Mouse (Mus musculus) intestine, embryonic 16.5 days (tissue): ENCODE results near the gene Cryba4. TPM values are rescaled to one million over a fixed set of nuclear protein-coding genes. Genes with fewer than 3 reads are reported as not detected.

Experiments
- ATAC-seq: fragments of 200-750 bp; cut with Nextera tagmentation; 2 replicates; pipeline ENCODE4 v1.8.0; 2017; ENCODE audit warnings: moderate TSS enrichment, moderate library complexity
- H3K27ac ChIP-seq: fragments of 300-500 bp; sonication (generic); 2 replicates; pipeline ENCODE4 v1.5.1; 2014; ENCODE audit warnings: mild to moderate bottlenecking, low read length
- H3K27me3 ChIP-seq: fragments of 300-500 bp; sonication (generic); replicated peaks from 2 replicates; pipeline ENCODE4 v1.6.1; 2014; ENCODE audit warnings: low read length, control low read depth, mixed read lengths; ENCODE audit not compliant: control insufficient read depth, insufficient read depth
- H3K36me3 ChIP-seq: fragments of 300-500 bp; sonication (generic); 2 replicates; pipeline ENCODE4 v1.6.1; 2014; ENCODE audit warnings: low read length, control low read depth; ENCODE audit not compliant: control insufficient read depth, insufficient read depth
- H3K4me1 ChIP-seq: fragments of 300-500 bp; sonication (generic); 2 replicates; pipeline ENCODE4 v1.6.1; 2014; ENCODE audit warnings: low read length, control low read depth, mixed read lengths; ENCODE audit not compliant: control insufficient read depth, insufficient read depth
- H3K4me2 ChIP-seq: fragments of 300-500 bp; sonication (generic); 2 replicates; pipeline ENCODE4 v1.6.1; 2014; ENCODE audit warnings: low read depth, low read length, control low read depth
- H3K4me3 ChIP-seq: fragments of 300-500 bp; sonication (generic); 2 replicates; pipeline ENCODE4 v1.5.1; 2014; ENCODE audit warnings: mild to moderate bottlenecking, low read length
- H3K9ac ChIP-seq: fragments of 300-500 bp; sonication (generic); 2 replicates; pipeline ENCODE4 v1.6.1; 2014; ENCODE audit warnings: low read depth, low read length
- H3K9me3 ChIP-seq: fragments of 300-500 bp; sonication (generic); 2 replicates; pipeline ENCODE4 v1.6.1; 2016; ENCODE audit warnings: low read length, control low read depth; ENCODE audit not compliant: control insufficient read depth
- WGBS: fragments of 180-500 bp; shearing (Covaris S2); extraction: QIAGEN DNeasy Blood & Tissue Kit; methylation state at CpG from one replicate; pipeline ENCODE4 v1.1.7; 2014; 5-methylcytosine and 5-hydroxymethylcytosine counted together
- polyA plus RNA-seq: library from polyadenylated mRNA; unstranded; fragments of >200 nt; fragmentation: Nextera tagmentation; extraction: Ambion mirVana; gene quantifications from 2 replicates; pipeline ENCODE4 v1.2.1, GENCODE M21; 2015

Gene Cryba4
- polyA plus RNA-seq, 1 experiment from 2014 or later, result 1.5 TPM

DNA sequence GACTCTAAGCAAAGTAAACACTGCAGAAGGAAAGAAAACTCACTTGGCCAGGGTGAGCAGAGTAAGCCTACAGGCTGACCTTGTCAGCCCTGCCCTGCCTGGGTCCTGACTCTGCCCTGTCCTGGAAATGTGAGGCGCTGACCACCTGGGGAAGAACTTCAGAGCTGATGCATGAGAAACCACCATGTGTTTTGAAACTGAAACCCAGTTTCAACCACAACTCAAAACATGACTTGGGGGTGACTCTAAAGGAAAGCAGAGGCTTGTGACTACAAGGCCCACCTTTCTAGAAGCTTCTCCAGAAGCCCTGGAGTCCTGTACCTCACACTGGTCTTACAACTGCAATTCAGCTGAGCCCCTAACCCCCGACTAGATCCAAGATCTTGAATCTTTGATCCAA lies 20.6 kb upstream of the Cryba4 start:
- H3K4me2 ChIP-seq, result no peak overlapping the region
- no peak overlapping the region for H3K4me3 ChIP-seq
- 65% methylated on average over 2 of the region's 2 CpGs for WGBS
- ATAC-seq, result no peak
- peaks cover 14% of the 10 kb centered on the region for H3K27me3 ChIP-seq
- H3K4me1 ChIP-seq, result peaks cover 12% of the 10 kb centered on the region
- no peaks in the 10 kb centered on the region for H3K9me3 ChIP-seq
- H3K9ac ChIP-seq, result no peak overlapping the region
- H3K36me3 ChIP-seq, result no peaks in the 10 kb centered on the region
- no peak overlapping the region for H3K27ac ChIP-seq

DNA sequence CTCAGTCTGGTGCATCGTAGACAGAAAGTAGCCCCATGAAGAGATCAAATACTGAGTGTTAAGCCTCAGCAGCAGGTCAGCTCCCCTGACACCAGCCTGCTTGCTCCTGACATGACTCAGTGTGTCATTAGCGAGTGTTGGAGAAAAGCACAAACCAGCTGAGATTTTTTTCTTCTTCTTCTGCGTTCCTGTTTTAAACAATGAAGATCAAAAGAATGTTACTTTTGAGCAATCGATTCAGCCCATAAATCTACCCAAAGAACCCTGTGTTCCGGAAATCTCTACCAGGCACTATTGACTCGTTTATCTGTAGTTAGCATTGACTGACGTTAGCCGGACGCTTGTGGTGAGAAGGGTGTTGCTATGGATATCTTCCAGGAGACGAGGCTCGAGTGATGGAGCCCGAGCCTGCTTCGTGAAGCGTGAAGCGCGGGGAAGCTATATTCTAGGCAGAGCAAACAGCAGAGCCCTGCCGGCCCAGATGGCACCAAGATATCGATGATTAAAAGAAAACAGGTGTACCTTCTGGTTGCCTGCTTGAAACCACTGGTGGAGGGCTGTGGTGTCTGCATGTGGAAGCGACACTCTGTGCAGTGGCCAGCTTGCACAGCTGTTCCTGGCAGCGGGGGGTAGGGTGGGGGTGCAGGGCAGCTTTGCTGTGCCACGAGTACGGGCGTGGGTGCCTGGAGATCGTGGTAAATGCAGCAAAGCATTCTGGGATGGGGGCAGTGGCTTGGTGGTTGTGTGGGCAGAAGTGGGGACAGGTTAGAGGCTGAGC lies 18.6 kb upstream of the Cryba4 start:
- H3K4me3 ChIP-seq, result no peak overlapping the region
- WGBS, result 49% methylated on average over 24 of the region's 24 CpGs
- H3K4me2 ChIP-seq, result no peak overlapping the region
- peaks cover 14% of the 10 kb centered on the region for H3K27me3 ChIP-seq
- no peak overlapping the region for H3K9ac ChIP-seq
- no peaks in the 10 kb centered on the region for H3K9me3 ChIP-seq
- H3K36me3 ChIP-seq, result no peaks in the 10 kb centered on the region
- no peak for ATAC-seq
- no peak overlapping the region for H3K27ac ChIP-seq
- H3K4me1 ChIP-seq, result peaks cover 6% of the 10 kb centered on the region

DNA sequence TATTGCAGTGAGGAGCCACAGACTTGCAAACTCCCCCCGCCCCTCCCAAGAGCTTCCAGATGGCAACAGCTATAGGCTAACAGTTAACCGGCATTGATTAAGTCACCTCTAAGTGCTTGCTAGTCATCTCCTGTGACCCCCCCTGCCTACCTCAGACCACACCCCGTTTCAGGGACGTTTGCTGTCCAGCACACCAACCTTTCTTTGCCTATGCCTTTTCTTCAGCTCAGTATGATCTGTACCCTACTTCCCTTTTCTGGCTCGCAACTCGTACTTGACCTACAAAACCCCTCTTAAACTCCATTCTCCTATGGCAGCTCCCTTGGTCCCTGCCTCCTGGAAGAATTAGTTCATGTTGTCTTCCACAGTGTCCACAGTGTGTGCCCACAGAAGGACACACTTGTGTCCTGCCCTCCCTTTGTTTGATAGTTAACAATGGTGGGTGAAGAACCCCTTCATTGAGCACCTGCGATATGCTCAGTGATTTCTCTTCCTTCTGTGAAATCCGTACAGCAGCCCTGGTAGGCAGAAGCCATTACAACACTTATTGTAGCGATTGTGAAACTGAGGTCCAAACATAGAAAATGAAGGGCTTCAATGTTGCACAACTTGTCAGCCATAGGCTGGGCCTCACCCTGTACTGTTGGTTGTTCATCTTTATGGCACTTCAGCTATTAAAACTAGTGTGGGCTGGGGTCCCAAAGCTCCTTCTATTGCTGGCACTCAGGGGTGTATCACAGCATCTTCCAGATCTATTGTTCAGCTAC lies 13.9 kb upstream of the Cryba4 start:
- peak; percentile 54 for ATAC-seq
- no peaks in the 10 kb centered on the region for H3K36me3 ChIP-seq
- H3K4me1 ChIP-seq, result no peaks in the 10 kb centered on the region
- H3K27me3 ChIP-seq, result peaks cover 14% of the 10 kb centered on the region
- H3K4me2 ChIP-seq, result no peak overlapping the region
- H3K4me3 ChIP-seq, result no peak overlapping the region
- 0 out of 2 replicates have a peak overlapping the region, but pooled peaks have one; percentile 10 for H3K27ac ChIP-seq
- no peak overlapping the region for H3K9ac ChIP-seq
- 49% methylated on average over 9 of the region's 9 CpGs for WGBS
- H3K9me3 ChIP-seq, result no peaks in the 10 kb centered on the region

DNA sequence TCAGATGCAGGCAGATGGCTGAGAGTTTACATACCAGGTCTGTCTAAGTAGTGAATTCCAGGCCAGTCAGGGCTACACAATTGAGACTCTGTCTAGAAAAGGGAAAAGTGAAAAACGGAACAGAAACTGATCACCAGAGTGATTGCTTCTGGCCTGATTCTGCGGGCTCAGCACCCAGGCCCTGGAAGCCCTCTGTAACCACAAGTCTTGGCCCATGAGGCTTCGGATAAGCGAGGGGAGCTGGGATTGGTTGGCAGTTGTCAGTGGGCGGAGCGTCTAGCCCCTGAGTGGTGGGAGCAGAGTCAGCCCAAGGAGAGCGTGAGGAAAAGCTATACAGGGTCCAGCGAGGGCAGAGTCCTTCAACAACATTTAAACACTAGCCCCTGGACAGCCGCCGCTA lies 13.2 kb upstream of the Cryba4 start:
- ATAC-seq, result peak; percentile 69
- H3K36me3 ChIP-seq, result no peaks in the 10 kb centered on the region
- WGBS, result 10% methylated on average over 10 of the region's 10 CpGs
- 0 out of 2 replicates have a peak overlapping the region, but pooled peaks have one; percentile 10 for H3K27ac ChIP-seq
- H3K9ac ChIP-seq, result no peak overlapping the region; the same call in 1 of the 2 replicates
- H3K4me2 ChIP-seq, result no peak overlapping the region
- H3K27me3 ChIP-seq, result peaks cover 14% of the 10 kb centered on the region
- H3K4me1 ChIP-seq, result no peaks in the 10 kb centered on the region
- no peaks in the 10 kb centered on the region for H3K9me3 ChIP-seq
- H3K4me3 ChIP-seq, result no peak overlapping the region

DNA sequence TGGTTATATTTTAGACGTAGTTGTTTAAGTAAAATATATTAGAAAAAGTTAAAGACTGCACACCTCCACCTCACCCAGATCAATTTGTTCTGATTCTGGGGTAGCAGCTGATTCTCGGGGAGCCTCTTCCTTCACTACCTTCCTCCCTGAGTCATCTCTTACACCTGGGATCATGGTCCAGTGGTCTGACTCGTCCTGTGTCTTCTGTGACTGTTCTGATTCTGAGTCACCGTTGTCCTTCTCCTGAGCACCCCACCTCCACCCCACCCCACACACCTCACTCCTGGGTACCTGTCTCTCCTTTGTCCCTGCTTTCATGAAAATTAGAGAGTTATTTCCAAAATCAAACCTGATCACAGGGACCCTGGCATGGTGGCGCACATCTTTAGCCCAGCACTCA lies 12.8 kb upstream of the Cryba4 start:
- H3K27ac ChIP-seq, result no peak overlapping the region
- H3K4me1 ChIP-seq, result no peaks in the 10 kb centered on the region
- H3K4me2 ChIP-seq, result no peak overlapping the region
- 0 out of 2 replicates have a peak, but pooled peaks have one; percentile 18 for ATAC-seq
- H3K4me3 ChIP-seq, result no peak overlapping the region
- no peaks in the 10 kb centered on the region for H3K9me3 ChIP-seq
- H3K27me3 ChIP-seq, result peaks cover 11% of the 10 kb centered on the region
- WGBS, result 77% methylated on average over 5 of the region's 5 CpGs
- H3K9ac ChIP-seq, result no peak overlapping the region
- no peaks in the 10 kb centered on the region for H3K36me3 ChIP-seq

DNA sequence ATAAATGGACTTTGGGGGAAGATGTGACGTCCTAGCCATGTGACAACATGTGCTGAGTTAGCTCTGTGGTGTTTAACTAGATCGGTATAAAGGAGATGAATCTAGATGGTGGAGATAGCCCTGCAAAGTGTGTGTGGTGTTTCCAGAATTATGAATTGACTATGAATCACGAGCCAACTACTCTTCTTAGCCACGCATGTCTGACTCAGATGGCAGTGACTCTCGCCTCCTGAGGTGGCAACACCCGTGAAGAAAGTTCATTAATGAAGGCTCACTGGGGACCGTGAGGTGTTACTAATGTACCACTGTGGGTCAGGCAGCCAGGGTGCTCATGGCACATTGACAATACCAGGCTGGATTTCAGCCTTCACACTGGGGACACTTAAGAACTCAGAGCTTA lies 11.8 kb upstream of the Cryba4 start:
- no peak overlapping the region for H3K9ac ChIP-seq
- H3K4me1 ChIP-seq, result no peaks in the 10 kb centered on the region
- 84% methylated on average over 7 of the region's 7 CpGs for WGBS
- H3K4me2 ChIP-seq, result no peak overlapping the region
- ATAC-seq, result no peak
- H3K36me3 ChIP-seq, result no peaks in the 10 kb centered on the region
- H3K27ac ChIP-seq, result no peak overlapping the region
- H3K9me3 ChIP-seq, result no peaks in the 10 kb centered on the region
- H3K27me3 ChIP-seq, result peaks cover 6% of the 10 kb centered on the region
- no peak overlapping the region for H3K4me3 ChIP-seq

DNA sequence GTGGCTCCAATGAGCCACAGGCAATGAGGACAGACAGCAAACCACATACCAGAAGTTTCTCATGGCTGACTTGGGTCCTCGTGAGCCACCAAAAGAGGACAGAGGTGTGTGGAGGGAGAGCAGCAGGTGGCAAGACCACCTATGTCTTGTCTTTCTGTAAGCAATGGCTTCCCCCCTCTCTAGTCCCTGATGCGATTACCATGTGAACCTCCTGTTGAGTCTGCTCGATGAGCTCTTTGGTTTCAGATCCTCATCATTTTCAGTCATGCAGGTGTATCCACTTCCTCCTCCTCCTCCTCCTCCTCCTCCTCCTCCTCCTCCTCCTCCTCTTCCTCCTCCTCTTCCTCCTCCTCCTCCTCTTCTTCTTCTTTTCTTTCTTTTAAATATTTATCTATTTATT lies 8.5 kb upstream of the Cryba4 start:
- H3K4me2 ChIP-seq, result no peak overlapping the region
- no peaks in the 10 kb centered on the region for H3K36me3 ChIP-seq
- ATAC-seq, result no peak

DNA sequence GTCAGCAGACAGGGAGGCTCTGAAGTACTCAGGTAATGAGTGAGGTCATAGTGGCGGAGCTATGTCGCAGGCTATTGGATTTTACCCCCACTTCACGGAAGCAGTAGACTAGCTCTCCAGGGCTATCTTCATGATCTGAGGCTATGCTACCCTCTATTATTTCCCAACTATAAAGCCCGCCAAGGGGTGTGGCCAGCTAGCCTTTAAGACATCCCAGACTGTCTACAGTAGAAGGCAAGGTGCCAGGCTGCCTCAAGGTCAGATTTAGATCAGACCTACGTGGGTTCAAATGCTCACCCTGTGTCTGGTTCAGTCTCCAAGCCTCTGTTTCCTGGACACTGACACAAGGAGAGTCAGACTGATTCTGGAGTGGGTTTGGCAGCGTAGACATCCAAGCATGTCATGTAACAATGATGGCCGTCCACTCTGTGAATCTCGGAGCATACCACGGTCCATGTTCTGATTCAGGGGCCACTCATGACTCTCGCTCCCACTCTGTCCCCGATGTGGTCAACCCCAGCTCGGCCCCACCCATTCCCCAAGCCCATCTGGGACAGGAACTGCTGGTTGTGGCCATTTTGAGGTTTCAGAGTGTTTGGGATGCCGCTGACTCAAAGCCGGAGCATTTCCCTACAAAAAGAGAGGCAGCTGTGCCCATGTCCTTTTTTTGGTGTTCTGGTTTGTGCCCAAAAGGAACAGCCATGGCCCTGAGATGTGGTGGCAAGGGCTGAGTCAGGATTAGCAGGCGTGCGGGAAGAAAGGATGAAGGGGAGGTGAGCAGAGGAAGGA lies 7.7 kb upstream of the Cryba4 start:
- Histone ChIP-seq H3K9ac (no peak overlapping the region), H3K27me3 (no peaks in the 10 kb centered on the region), H3K9me3 (no peaks in the 10 kb centered on the region), H3K27ac (no peak overlapping the region), H3K36me3 (no peaks in the 10 kb centered on the region), H3K4me2 (no peak overlapping the region), H3K4me1 (peaks cover 1% of the 10 kb centered on the region; the same call in 1 of the 2 replicates), H3K4me3 (no peak overlapping the region)
- ATAC-seq, result no peak
- WGBS, result 85% methylated on average over 16 of the region's 16 CpGs

More for the DNA sequence above, 8.5 kb upstream of the Cryba4 start:
- no peaks in the 10 kb centered on the region for H3K4me1 ChIP-seq
- no peak overlapping the region for H3K27ac ChIP-seq
- 85% methylated on average over 3 of the region's 3 CpGs for WGBS
- H3K27me3 ChIP-seq, result no peaks in the 10 kb centered on the region
- no peaks in the 10 kb centered on the region for H3K9me3 ChIP-seq
- H3K4me3 ChIP-seq, result no peak overlapping the region
- no peak overlapping the region for H3K9ac ChIP-seq

DNA sequence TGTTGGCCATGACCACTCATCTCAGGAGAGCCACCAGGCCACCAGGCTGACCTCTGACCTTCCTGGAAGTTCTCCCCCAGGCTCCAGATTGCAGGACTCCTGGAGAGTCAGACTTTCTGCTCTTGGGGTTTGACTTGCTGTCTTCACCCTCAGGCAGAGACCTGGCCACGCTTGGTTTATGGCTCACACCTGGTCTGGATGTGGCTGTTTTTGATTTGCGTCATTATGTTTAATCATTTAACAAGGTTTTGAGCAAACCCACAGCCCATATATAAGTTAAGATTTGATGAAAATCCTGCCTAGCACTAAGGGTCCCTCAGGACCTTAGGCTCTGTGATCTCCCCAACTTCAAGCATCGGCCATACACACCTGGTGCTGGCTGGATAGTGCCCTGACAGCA lies 5.6 kb upstream of the Cryba4 start:
- Histone ChIP-seq H3K4me2 (no peak overlapping the region), H3K4me1 (peaks cover 2% of the 10 kb centered on the region; the same call in 1 of the 2 replicates), H3K27ac (no peak overlapping the region), H3K4me3 (no peak overlapping the region), H3K27me3 (no peaks in the 10 kb centered on the region), H3K9ac (no peak overlapping the region), H3K36me3 (no peaks in the 10 kb centered on the region), H3K9me3 (no peaks in the 10 kb centered on the region)
- WGBS, result 66% methylated on average over 3 of the region's 3 CpGs
- no peak for ATAC-seq
